26 mouse cellular contexts compared by ENCODE assay signal in genomic region chr8:34456543-34456942, GRCm38 (mm10).
DNase-seq lines count a peak whose midpoint lies in the region; ATAC-seq and TF ChIP-seq lines count a peak whose summit lies in the region.
"Had no signal": no experiment of that assay in that cellular context is flagged by ENCODE, and none has a peak within 500 bp of the region (broad histone marks: within the 10 kb centered on the region; RNA-seq: fewer than 3 reads in every experiment).

No protein-coding gene starts in this region.

- H3K9ac ChIP-seq in liver, embryonic 16.5 days (ENCODE audit: low read depth, low read length), result no peak overlapping the region
- H3K9ac ChIP-seq in liver, embryonic 12.5 days, result no peak overlapping the region
- no peak overlapping the region for H3K9ac ChIP-seq in stomach, postnatal 0 days (ENCODE audit: low read length)
- H3K9ac ChIP-seq in heart, embryonic 12.5 days, result no peak overlapping the region
- H3K9ac ChIP-seq: hindbrain, embryonic 13.5 days; liver, embryonic 13.5 days; lung, embryonic 15.5 days; neural tube, embryonic 13.5 days had no signal

- H3K4me1 ChIP-seq in liver, embryonic 16.5 days (ENCODE audit: control insufficient read depth, low read depth, low read length), result no peaks in the 10 kb centered on the region
- H3K4me1 ChIP-seq in liver, embryonic 12.5 days, result no peaks in the 10 kb centered on the region
- no peaks in the 10 kb centered on the region; the same call in 1 of the 2 replicates for H3K4me1 ChIP-seq in stomach, postnatal 0 days (replicated peaks; ENCODE audit: control insufficient read depth, insufficient read depth)
- peaks cover 9% of the 10 kb centered on the region for H3K4me1 ChIP-seq in heart, embryonic 12.5 days (replicated peaks)
- H3K4me1 ChIP-seq: liver, embryonic 13.5 days; lung, embryonic 15.5 days had no signal

- H3ac ChIP-seq in C2C12 (ENCODE audit: control insufficient read depth, insufficient read length, low read depth), result no peak overlapping the region

- no peak for TF ChIP-seq EP300 in stomach, postnatal 0 days (optimal IDR thresholded peaks at IDR 0.05)

- TF ChIP-seq CTCF in C2C12 (IDR thresholded peaks at IDR 0.05; ENCODE audit: control insufficient read depth, insufficient read depth, insufficient read length), result no peak
- no peak for TF ChIP-seq CTCF in stomach, postnatal 0 days (IDR thresholded peaks at IDR 0.05; ENCODE audit: low read depth)

- peak; percentile 13 for DNase-seq in adipocyte (ENCODE audit: low spot score)
- no peak for DNase-seq in stomach, postnatal 0 days (ENCODE audit: low spot score)
- DNase-seq: adrenal gland, postnatal 14 days; cerebellum, adult 2 months; cerebellum, postnatal 14 days; gastrocnemius, postnatal 25 days; heart, adult 11 months; heart, postnatal 36 days; kidney, adult 8-10 months; kidney, postnatal 10 days; liver, embryonic 13.5 days; thymus, postnatal 4 days had no signal

- H3K27me3 ChIP-seq in liver, embryonic 16.5 days (ENCODE audit: control insufficient read depth, insufficient read depth, low read depth, low read length), result no peaks in the 10 kb centered on the region
- no peaks in the 10 kb centered on the region for H3K27me3 ChIP-seq in liver, embryonic 12.5 days (replicated peaks)
- H3K27me3 ChIP-seq in C2C12 (ENCODE audit: control insufficient read depth, insufficient read depth, insufficient read length), result no peaks in the 10 kb centered on the region
- no peaks in the 10 kb centered on the region for H3K27me3 ChIP-seq in stomach, postnatal 0 days (ENCODE audit: control insufficient read depth, insufficient read depth, low read length)
- no peaks in the 10 kb centered on the region for H3K27me3 ChIP-seq in heart, embryonic 12.5 days (replicated peaks)
- H3K27me3 ChIP-seq: hindbrain, embryonic 13.5 days; liver, embryonic 13.5 days; lung, embryonic 15.5 days; neural tube, embryonic 13.5 days; Patski had no signal

- WGBS in liver, embryonic 16.5 days (ENCODE audit: insufficient replicate concordance), result 48% methylated on average over 3 of the region's 3 CpGs
- 52% methylated on average over 3 of the region's 3 CpGs for WGBS in liver, embryonic 12.5 days (ENCODE audit: insufficient replicate concordance)
- WGBS in stomach, postnatal 0 days, result 48% methylated on average over 3 of the region's 3 CpGs
- WGBS in heart, embryonic 12.5 days, result 78% methylated on average over 3 of the region's 3 CpGs

- H3K4me3 ChIP-seq in liver, embryonic 16.5 days (ENCODE audit: low read depth, low read length), result no peak overlapping the region
- H3K4me3 ChIP-seq in liver, embryonic 12.5 days, result no peak overlapping the region
- H3K4me3 ChIP-seq in C2C12 (ENCODE audit: insufficient read depth, poor library complexity, severe bottlenecking), result no peak overlapping the region
- H3K4me3 ChIP-seq in stomach, postnatal 0 days (ENCODE audit: low read depth, low read length), result no peak overlapping the region
- no peak overlapping the region for H3K4me3 ChIP-seq in heart, embryonic 12.5 days
- H3K4me3 ChIP-seq: erythroblast, embryonic 14.5 days; heart, embryonic 10.5 days; hindbrain, embryonic 13.5 days; liver, embryonic 13.5 days; lung, embryonic 15.5 days; neural tube, embryonic 13.5 days had no signal

- no peaks in the 10 kb centered on the region for H3K79me2 ChIP-seq in C2C12 (ENCODE audit: control insufficient read depth, insufficient read depth)

- no peak overlapping the region for H3K27ac ChIP-seq in liver, embryonic 16.5 days (ENCODE audit: low read length)
- no peak overlapping the region for H3K27ac ChIP-seq in liver, embryonic 12.5 days
- H3K27ac ChIP-seq in stomach, postnatal 0 days (replicated peaks), result no peak overlapping the region
- no peak overlapping the region for H3K27ac ChIP-seq in heart, embryonic 12.5 days (ENCODE audit: poor library complexity, severe bottlenecking)
- H3K27ac ChIP-seq: heart, embryonic 10.5 days; hindbrain, embryonic 13.5 days; liver, embryonic 13.5 days; lung, embryonic 15.5 days; neural tube, embryonic 13.5 days had no signal

- H3K79me3 ChIP-seq in C2C12 (ENCODE audit: low read depth), result no peaks in the 10 kb centered on the region

- H3K36me3 ChIP-seq in liver, embryonic 16.5 days (ENCODE audit: control insufficient read depth, insufficient read depth), result no peaks in the 10 kb centered on the region
- no peaks in the 10 kb centered on the region for H3K36me3 ChIP-seq in liver, embryonic 12.5 days
- no peaks in the 10 kb centered on the region for H3K36me3 ChIP-seq in C2C12 (ENCODE audit: control insufficient read depth, insufficient read depth)
- no peaks in the 10 kb centered on the region for H3K36me3 ChIP-seq in stomach, postnatal 0 days (ENCODE audit: control insufficient read depth, insufficient read depth, low read length)
- no peaks in the 10 kb centered on the region for H3K36me3 ChIP-seq in heart, embryonic 12.5 days
- H3K36me3 ChIP-seq: G1E; hindbrain, embryonic 13.5 days; liver, embryonic 13.5 days; lung, embryonic 15.5 days; neural tube, embryonic 13.5 days had no signal

- H3K4me2 ChIP-seq in liver, embryonic 16.5 days (ENCODE audit: low read depth, low read length), result no peak overlapping the region
- H3K4me2 ChIP-seq in liver, embryonic 12.5 days, result no peak overlapping the region
- H3K4me2 ChIP-seq in stomach, postnatal 0 days (replicated peaks; ENCODE audit: low read depth), result no peak overlapping the region
- H3K4me2 ChIP-seq in heart, embryonic 12.5 days, result no peak overlapping the region
- H3K4me2 ChIP-seq: hindbrain, embryonic 13.5 days; liver, embryonic 13.5 days; lung, embryonic 15.5 days; midbrain, embryonic 11.5 days; neural tube, embryonic 13.5 days had no signal

- 0 out of 2 replicates have a peak, but pooled peaks cover 3% of the 10 kb centered on the region for H3K9me3 ChIP-seq in liver, embryonic 16.5 days (replicated peaks; ENCODE audit: control insufficient read depth, low read length)
- H3K9me3 ChIP-seq in liver, embryonic 12.5 days (replicated peaks), result no peaks in the 10 kb centered on the region; the same call in 1 of the 2 replicates
- no peaks in the 10 kb centered on the region for H3K9me3 ChIP-seq in stomach, postnatal 0 days (ENCODE audit: control insufficient read depth, low read length)
- 0 out of 2 replicates have a peak, but pooled peaks cover 9% of the 10 kb centered on the region for H3K9me3 ChIP-seq in heart, embryonic 12.5 days (replicated peaks)
- H3K9me3 ChIP-seq: lung, embryonic 15.5 days had no signal

- peak; percentile 32; the same call in 1 of the 2 replicates for ATAC-seq in liver, embryonic 16.5 days (ENCODE audit: low read depth)
- ATAC-seq in liver, embryonic 12.5 days, result no peak
- ATAC-seq in stomach, postnatal 0 days (ENCODE audit: low FRiP score, low TSS enrichment), result peak; percentile 45; the same call in 1 of the 2 replicates
- no peak for ATAC-seq in heart, embryonic 12.5 days (ENCODE audit: insufficient number of reproducible peaks, low FRiP score)
- ATAC-seq: forebrain, embryonic 14.5 days; intestine, embryonic 16.5 days; Patski had no signal

TF ChIP-seq in C2C12, 6 proteins besides CTCF, POLR2A, EP300 and RAD21:
- TF ChIP-seq MYOG (IDR thresholded peaks at IDR 0.05; ENCODE audit: control insufficient read depth, extremely low read depth, insufficient read length), result no peak
- no peak for TF ChIP-seq USF1 (IDR thresholded peaks at IDR 0.05; ENCODE audit: low read depth)
- TF ChIP-seq MAX (IDR thresholded peaks at IDR 0.05), result no peak
- TF ChIP-seq FOSL1 (IDR thresholded peaks at IDR 0.05; ENCODE audit: insufficient read depth, low read length, poor library complexity, severe bottlenecking), result peak; percentile 4
- TF ChIP-seq CEBPB (IDR thresholded peaks at IDR 0.05; ENCODE audit: low read depth), result no peak
- peak; percentile 65 for TF ChIP-seq MYOD1 (IDR thresholded peaks at IDR 0.05; ENCODE audit: control insufficient read depth, insufficient read length, low read depth)
TF ChIP-seq in C2C12: peak in this region for 2.

Comparison
In these comparisons a context has a peak if more than half of its experiments do, and no peak if none do; other contexts are left out.
1. ATAC-seq: peak in liver, embryonic 16.5 days (single experiment) and stomach, postnatal 0 days (single experiment); none in liver, embryonic 12.5 days (single experiment) and heart, embryonic 12.5 days (single experiment).